Mouse (Mus musculus): ENCODE results near the gene Scd1.

- TF ChIP-seq CTCF (IDR thresholded peaks at IDR 0.05; ENCODE audit: low read depth) (no peak), EP300 (optimal IDR thresholded peaks at IDR 0.05) (no peak)
These were observed 41.9 kb downstream of the Scd1 start for GRCm38 (mm10) chr19:44365733-44366132.

Measured in stomach, postnatal 0 days (tissue).